Mouse (Mus musculus) CD8-positive naive resting alpha-beta T cell, adult 57 days (primary cell): ENCODE measurements around the gene Pnisr. TPM values are rescaled to one million over a fixed set of nuclear protein-coding genes. Genes with fewer than 3 reads are reported as not detected.

Experiments
- total RNA-seq: library from RNA; stranded (reverse); gene quantifications from one replicate; pipeline ENCODE4 v1.2.4, GENCODE M21; 2023

Pnisr gene
- total RNA-seq: 201 TPM

DNA sequence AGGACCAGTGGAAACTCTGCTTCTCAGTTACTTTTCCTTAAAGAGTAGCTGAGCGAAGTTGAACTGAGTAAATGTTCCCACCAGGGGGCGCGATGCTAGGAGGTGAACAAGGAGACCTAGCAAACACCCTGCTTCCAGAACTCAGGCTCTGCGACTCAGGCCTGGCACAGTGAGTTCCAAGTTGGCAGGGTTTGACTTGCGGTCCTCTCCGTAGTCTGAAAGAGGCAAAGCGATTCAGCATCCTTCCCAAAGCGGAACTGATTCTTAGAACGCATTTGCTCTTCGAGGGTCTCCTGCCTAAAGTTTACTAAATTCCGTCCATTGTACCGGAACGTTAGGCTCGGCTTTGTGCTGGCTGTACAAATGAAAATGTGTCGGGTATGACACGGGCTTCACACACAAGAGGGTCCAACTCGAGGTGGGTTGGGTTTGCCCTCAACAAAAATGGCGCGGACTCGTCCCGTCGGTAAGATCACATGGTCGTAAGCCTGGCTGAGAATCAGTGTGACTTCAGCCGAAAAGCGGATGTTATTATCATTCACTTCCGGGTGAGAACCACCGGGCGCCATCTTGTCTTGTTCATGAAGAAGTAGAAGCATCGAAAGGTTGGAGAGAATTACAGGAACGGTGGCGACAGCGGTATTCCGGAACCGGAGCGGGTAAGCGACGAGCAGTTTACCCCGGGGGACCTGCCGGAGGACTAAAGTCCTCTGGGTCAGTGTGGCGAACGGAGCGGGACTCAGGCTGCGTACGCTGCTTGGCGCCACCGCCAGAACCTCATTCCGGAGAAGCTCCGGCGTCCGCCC lies at the start of gene Pnisr:
Gene Pnisr (plus strand): TSS at position 103 of the 806 bp plus-strand sequence.

DNA sequence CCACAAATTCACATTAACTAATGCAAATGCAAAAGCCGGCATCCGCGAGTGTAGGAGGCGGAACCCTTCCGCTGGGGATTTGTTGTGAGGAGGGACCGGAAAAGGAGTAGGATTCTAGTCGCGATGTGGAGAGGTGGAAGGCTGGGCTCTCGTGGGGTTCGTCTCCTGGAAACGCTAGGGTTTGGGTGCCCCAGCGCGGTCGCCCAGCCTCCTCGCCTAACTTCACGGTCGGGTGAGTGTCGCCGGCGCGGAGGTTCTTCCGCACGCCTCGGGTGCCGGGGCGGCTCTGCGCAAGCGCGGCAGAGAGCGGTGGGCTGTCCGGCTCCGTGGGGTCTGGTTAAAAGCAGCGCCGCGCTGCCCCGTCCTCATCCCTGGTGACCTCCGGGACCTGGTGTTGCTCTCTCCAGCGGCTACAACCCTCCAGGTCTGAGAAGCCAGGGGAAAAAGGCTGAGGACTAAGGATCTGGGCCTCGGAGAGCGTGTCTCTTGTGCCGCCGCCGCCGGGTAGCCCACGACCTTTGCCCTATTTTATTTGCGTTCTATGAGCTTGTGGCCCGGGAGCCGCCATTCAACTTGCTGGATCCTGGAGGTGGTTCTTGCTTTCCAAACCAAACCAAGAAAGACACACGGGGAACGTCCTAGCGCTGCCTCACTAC lies 32.3 kb downstream of the Pnisr start, which contains the start of gene Coq3:
Gene Coq3 (plus strand): TSS at position 109 of the 656 bp plus-strand sequence.

Other genes with a start within 250 kb of the Pnisr start
- not detected for gene Prdm13, start 161.6 kb upstream of the Pnisr start, total RNA-seq
- 30.5 TPM for gene Ccnc, start 119.9 kb upstream of the Pnisr start, total RNA-seq
- 25.5 TPM for gene Usp45, start 80.4 kb upstream of the Pnisr start, total RNA-seq
- 4.0 TPM for gene Tstd3, start 80.4 kb upstream of the Pnisr start, total RNA-seq
- 2.8 TPM for gene Coq3, start 32.1 kb downstream of the Pnisr start, total RNA-seq
- gene Faxc, start 83.7 kb downstream of the Pnisr start, total RNA-seq: 0.28 TPM